Mouse (Mus musculus) heart, postnatal 36 days (tissue): ENCODE results near the gene Rhbdf1. TPM values are rescaled to one million over a fixed set of nuclear protein-coding genes. Genes with fewer than 3 reads are reported as not detected.
"Not testable (repeated sequence)": the region's sequence is repeated elsewhere in the genome, so short reads cannot be mapped to it uniquely, and the experiment has no call there.

Source experiments
- DNase-seq, 2 experiments: peaks; one replicate each; pipeline ENCODE4 v3.0.0; 2021 to 2022
- intact Hi-C: fragments of 180-260 bp; cut with DNase I; formaldehyde crosslinking; loops from one replicate; pipeline ENCODE4 v1.15.1; 2025
- total RNA-seq, 2 experiments: library from RNA; stranded (reverse); gene quantifications; 2 replicates each; pipeline ENCODE4 v1.2.3; 2021

The Rhbdf1 gene
- total RNA-seq, 2 experiments from 2014 or later = 24.3 to 25.1 TPM

GRCm38 (mm10) chr11:32223297-32223967 is 1.3 kb upstream of the Rhbdf1 start:
- intact Hi-C loops = no loop called here
- no peak for DNase-seq

GRCm38 (mm10) chr11:32222570-32223194 is 582 bp upstream of the Rhbdf1 start:
- intact Hi-C loops = no loop called here
- peak in 1 of 2 experiments; percentile 41 for DNase-seq

- peak; percentile 67 to 80 for DNase-seq
- intact Hi-C loops = no loop called here
Measured at GRCm38 (mm10) chr11:32221225-32221950, 712 bp downstream of the Rhbdf1 start.

GRCm38 (mm10) chr11:32220607-32221224 is 1.4 kb downstream of the Rhbdf1 start:
- intact Hi-C loops = no loop called here

GRCm38 (mm10) chr11:32219287-32219686 is 2.8 kb downstream of the Rhbdf1 start:
- intact Hi-C loops = no loop called here
- DNase-seq = no peak

More at GRCm38 (mm10) chr11:32220607-32221224, 1.4 kb downstream of the Rhbdf1 start:
- no peak for DNase-seq

- no peak for DNase-seq
Measured at GRCm38 (mm10) chr11:32218501-32219050, 3.5 kb downstream of the Rhbdf1 start.

GRCm38 (mm10) chr11:32216851-32217250 is 5.2 kb downstream of the Rhbdf1 start:
- intact Hi-C loops = loop anchor here (1.0 kb wide), 1 partner anchor 21 kb away; no protein-coding TSS in a partner anchor
- DNase-seq = peak; percentile 74 to 78

More at GRCm38 (mm10) chr11:32218501-32219050, 3.5 kb downstream of the Rhbdf1 start:
- intact Hi-C loops = no loop called here

GRCm38 (mm10) chr11:32215372-32216162 is 6.5 kb downstream of the Rhbdf1 start:
- intact Hi-C loops = no loop called here

GRCm38 (mm10) chr11:32210623-32211022 is 11.5 kb downstream of the Rhbdf1 start:
- no peak for DNase-seq
- intact Hi-C loops = no loop called here

More at GRCm38 (mm10) chr11:32215372-32216162, 6.5 kb downstream of the Rhbdf1 start:
- DNase-seq = no peak

GRCm38 (mm10) chr11:32205058-32205873 is 16.8 kb downstream of the Rhbdf1 start, which contains the start of gene Snrnp25:
Gene Snrnp25, plus strand, starts transcription at chr11:32205415.
- intact Hi-C loops = loop anchor here (5.0 kb wide), 1 partner anchor 37 kb away; no protein-coding TSS in a partner anchor
- DNase-seq = peak; percentile 92 to 94

- no peak for DNase-seq
- intact Hi-C loops = no loop called here
Measured at GRCm38 (mm10) chr11:32201922-32202685, 20.0 kb downstream of the Rhbdf1 start.

GRCm38 (mm10) chr11:32200992-32201391 is 21.1 kb downstream of the Rhbdf1 start:
- intact Hi-C loops, DNase-seq: not testable (repeated sequence)

- intact Hi-C loops = no loop called here
Measured at GRCm38 (mm10) chr11:32200075-32200601, 22.0 kb downstream of the Rhbdf1 start, which contains the start of gene Il9r. Gene Il9r, minus strand, starts transcription at chr11:32200279.

GRCm38 (mm10) chr11:32199230-32199629 is 22.9 kb downstream of the Rhbdf1 start:
- no peak for DNase-seq
- intact Hi-C loops = no loop called here

More at GRCm38 (mm10) chr11:32200075-32200601, 22.0 kb downstream of the Rhbdf1 start, which contains the start of gene Il9r:
- DNase-seq = no peak

GRCm38 (mm10) chr11:32198256-32198955 is 23.7 kb downstream of the Rhbdf1 start:
- DNase-seq = no peak
- intact Hi-C loops = no loop called here

GRCm38 (mm10) chr11:32197766-32198165 is 24.3 kb downstream of the Rhbdf1 start:
- intact Hi-C loops = no loop called here
- no peak for DNase-seq

GRCm38 (mm10) chr11:32196727-32197126 is 25.4 kb downstream of the Rhbdf1 start:
- no peak for DNase-seq
- intact Hi-C loops = no loop called here
